Mouse (Mus musculus): Measurements from ENCODE around the gene Ciao2a. TPM values are rescaled to one million over a fixed set of nuclear protein-coding genes. Genes with fewer than 3 reads are reported as not detected.

The Ciao2a gene
- polyA plus RNA-seq, 1 experiment, result 7.4 TPM

GRCm38 (mm10) chr9:66181126-66181825 is 54.9 kb downstream of the Ciao2a start:
- no peaks in the 10 kb centered on the region for H3K27me3 ChIP-seq (ENCODE audit: control insufficient read depth, insufficient read depth, low read length)
- WGBS, result 77% methylated on average over 4 of the region's 4 CpGs
- H3K36me3 ChIP-seq (ENCODE audit: control insufficient read depth, insufficient read depth, low read length), result no peaks in the 10 kb centered on the region
- H3K4me1 ChIP-seq (ENCODE audit: control insufficient read depth, insufficient read depth, insufficient read length), result no peaks in the 10 kb centered on the region
- no peak for DNase-seq (ENCODE audit: low read depth in 1 of 2, low spot score in 2 of 2)
- TF ChIP-seq POLR2A (IDR thresholded peaks at IDR 0.05; ENCODE audit: low read depth, low read length) (no peak), CTCF (IDR thresholded peaks at IDR 0.05; ENCODE audit: extremely low read depth, insufficient read depth, insufficient read length, insufficient replicate concordance) (no peak)
- peak overlapping the region; percentile 57; the same call in 1 of the 2 replicates for H3K27ac ChIP-seq (ENCODE audit: insufficient read depth, low read length)
- no peak overlapping the region for H3K4me3 ChIP-seq (ENCODE audit: extremely low read depth, insufficient read depth, insufficient read length)

GRCm38 (mm10) chr9:66181826-66182678 is 55.6 kb downstream of the Ciao2a start:
- 74% methylated on average over 11 of the region's 11 CpGs for WGBS
- no peaks in the 10 kb centered on the region for H3K4me1 ChIP-seq (ENCODE audit: control insufficient read depth, insufficient read depth, insufficient read length)
- H3K27ac ChIP-seq (ENCODE audit: insufficient read depth, low read length), result peak overlapping the region; percentile 57; the same call in 1 of the 2 replicates
- no peaks in the 10 kb centered on the region for H3K27me3 ChIP-seq (ENCODE audit: control insufficient read depth, insufficient read depth, low read length)
- H3K36me3 ChIP-seq (ENCODE audit: control insufficient read depth, insufficient read depth, low read length), result no peaks in the 10 kb centered on the region
- DNase-seq (ENCODE audit: low read depth in 1 of 2, low spot score in 2 of 2), result no peak
- H3K4me3 ChIP-seq (ENCODE audit: extremely low read depth, insufficient read depth, insufficient read length), result no peak overlapping the region
- TF ChIP-seq CTCF (IDR thresholded peaks at IDR 0.05; ENCODE audit: extremely low read depth, insufficient read depth, insufficient read length, insufficient replicate concordance) (no peak), POLR2A (IDR thresholded peaks at IDR 0.05; ENCODE audit: low read depth, low read length) (no peak)

GRCm38 (mm10) chr9:66182679-66182993 is 56.2 kb downstream of the Ciao2a start:
- Histone ChIP-seq H3K4me3 (ENCODE audit: extremely low read depth, insufficient read depth, insufficient read length) (no peak overlapping the region), H3K36me3 (ENCODE audit: control insufficient read depth, insufficient read depth, low read length) (no peaks in the 10 kb centered on the region), H3K4me1 (ENCODE audit: control insufficient read depth, insufficient read depth, insufficient read length) (no peaks in the 10 kb centered on the region), H3K27me3 (ENCODE audit: control insufficient read depth, insufficient read depth, low read length) (no peaks in the 10 kb centered on the region), H3K27ac (ENCODE audit: insufficient read depth, low read length) (peak overlapping the region; percentile 34; the same call in 1 of the 2 replicates)
- 83% methylated on average over 3 of the region's 3 CpGs for whole genome bisulfite sequencing
- TF ChIP-seq CTCF (IDR thresholded peaks at IDR 0.05; ENCODE audit: extremely low read depth, insufficient read depth, insufficient read length, insufficient replicate concordance) (no peak), POLR2A (IDR thresholded peaks at IDR 0.05; ENCODE audit: low read depth, low read length) (no peak)
- no peak for DNase-seq (ENCODE audit: low read depth in 1 of 2, low spot score in 2 of 2)

- H3K4me1 ChIP-seq (ENCODE audit: control insufficient read depth, insufficient read depth, insufficient read length), result no peaks in the 10 kb centered on the region
- TF ChIP-seq POLR2A (IDR thresholded peaks at IDR 0.05; ENCODE audit: low read depth, low read length) (no peak), CTCF (IDR thresholded peaks at IDR 0.05; ENCODE audit: extremely low read depth, insufficient read depth, insufficient read length, insufficient replicate concordance) (no peak)
- H3K27me3 ChIP-seq (ENCODE audit: control insufficient read depth, insufficient read depth, low read length), result no peaks in the 10 kb centered on the region
- H3K4me3 ChIP-seq (ENCODE audit: extremely low read depth, insufficient read depth, insufficient read length), result no peak overlapping the region
- H3K36me3 ChIP-seq (ENCODE audit: control insufficient read depth, insufficient read depth, low read length), result no peaks in the 10 kb centered on the region
- 80% methylated on average over 3 of the region's 3 CpGs for WGBS
- H3K27ac ChIP-seq (ENCODE audit: insufficient read depth, low read length), result no peak overlapping the region; the same call in 1 of the 2 replicates
- DNase-seq (ENCODE audit: low read depth in 1 of 2, low spot score in 2 of 2), result no peak
Observed at GRCm38 (mm10) chr9:66183023-66183422, 56.6 kb downstream of the Ciao2a start.

- H3K27me3 ChIP-seq (ENCODE audit: control insufficient read depth, insufficient read depth, low read length), result no peaks in the 10 kb centered on the region
- WGBS, result 98% methylated on average over 5 of the region's 5 CpGs
- no peaks in the 10 kb centered on the region for H3K36me3 ChIP-seq (ENCODE audit: control insufficient read depth, insufficient read depth, low read length)
- DNase-seq (ENCODE audit: low read depth in 1 of 2, low spot score in 2 of 2), result no peak
- no peak overlapping the region for H3K27ac ChIP-seq (ENCODE audit: insufficient read depth, low read length)
- no peak overlapping the region for H3K4me3 ChIP-seq (ENCODE audit: extremely low read depth, insufficient read depth, insufficient read length)
- TF ChIP-seq CTCF (IDR thresholded peaks at IDR 0.05; ENCODE audit: extremely low read depth, insufficient read depth, insufficient read length, insufficient replicate concordance) (no peak), POLR2A (IDR thresholded peaks at IDR 0.05; ENCODE audit: low read depth, low read length) (no peak)
- H3K4me1 ChIP-seq (ENCODE audit: control insufficient read depth, insufficient read depth, insufficient read length), result no peaks in the 10 kb centered on the region
Observed at GRCm38 (mm10) chr9:66184572-66184971, 58.2 kb downstream of the Ciao2a start.

- WGBS, result 42% methylated on average over 6 of the region's 6 CpGs
- no peak overlapping the region for H3K27ac ChIP-seq (ENCODE audit: insufficient read depth, low read length)
Observed at GRCm38 (mm10) chr9:66186426-66186825, 60.0 kb downstream of the Ciao2a start.

More at GRCm38 (mm10) chr9:66186426-66186825, 60.0 kb downstream of the Ciao2a start:
- no peaks in the 10 kb centered on the region for H3K27me3 ChIP-seq (ENCODE audit: control insufficient read depth, insufficient read depth, low read length)
- H3K4me3 ChIP-seq (ENCODE audit: extremely low read depth, insufficient read depth, insufficient read length), result no peak overlapping the region
- no peaks in the 10 kb centered on the region for H3K4me1 ChIP-seq (ENCODE audit: control insufficient read depth, insufficient read depth, insufficient read length)
- DNase-seq (ENCODE audit: low read depth in 1 of 2, low spot score in 2 of 2), result peak in 1 of 2 experiments; percentile 16
- H3K36me3 ChIP-seq (ENCODE audit: control insufficient read depth, insufficient read depth, low read length), result no peaks in the 10 kb centered on the region
- no peak for TF ChIP-seq CTCF (IDR thresholded peaks at IDR 0.05; ENCODE audit: extremely low read depth, insufficient read depth, insufficient read length, insufficient replicate concordance)
- TF ChIP-seq POLR2A (IDR thresholded peaks at IDR 0.05; ENCODE audit: low read depth, low read length), result no peak

Other genes with a start within 250 kb of the Ciao2a start
- 2.4 and 4.8 TPM in 2 replicates for gene Pclaf, start 236.4 kb upstream of the Ciao2a start, polyA plus RNA-seq (2012; rRNA removed)
- gene Trip4, start 217.8 kb upstream of the Ciao2a start, polyA plus RNA-seq (2012; rRNA removed), result 3.0 and 4.2 TPM in 2 replicates
- 4.8 TPM in 2 replicates for gene Csnk1g1, start 217.7 kb upstream of the Ciao2a start, polyA plus RNA-seq (2012; rRNA removed)
- 99.8 and 117 TPM in 2 replicates for gene Ppib, start 66.4 kb upstream of the Ciao2a start, polyA plus RNA-seq (2012; rRNA removed)
- 14.3 and 18.7 TPM in 2 replicates for gene Snx22, start 56.9 kb upstream of the Ciao2a start, polyA plus RNA-seq (2012; rRNA removed)
- gene Snx1, start within 50 bp of the Ciao2a start, polyA plus RNA-seq (2012; rRNA removed), result 33.2 and 33.6 TPM in 2 replicates
- gene Dapk2, start 31.6 kb downstream of the Ciao2a start, polyA plus RNA-seq (2012; rRNA removed), result 7.3 and 11.9 TPM in 2 replicates
- gene Herc1, start 223.8 kb downstream of the Ciao2a start, polyA plus RNA-seq (2012; rRNA removed), result 17.7 and 18.9 TPM in 2 replicates